In genomic region chr12:26072180-26072579, GRCm38 (mm10) we compare ENCODE assay signal across 8 mouse cellular contexts.
A peak's percentile ranks its signal among the peaks of the same experiment; 100 is the strongest.
DNase-seq lines count a peak whose midpoint lies in the region; ATAC-seq lines count a peak whose summit lies in the region.
"Had no signal": no experiment of that assay in that cellular context is flagged by ENCODE, and none has a peak within 500 bp of the region (broad histone marks: within the 10 kb centered on the region; RNA-seq: fewer than 3 reads in every experiment).

No protein-coding gene starts in this region.

- no peak for ATAC-seq in cerebellum, adult (ENCODE audit: insufficient number of reproducible peaks, low FRiP score, low TSS enrichment)
- 0 out of 2 replicates have a peak, but pooled peaks have one; percentile 31 for ATAC-seq in frontal cortex, adult (ENCODE audit: low TSS enrichment)
- ATAC-seq: hindbrain, embryonic 16.5 days; intestine, postnatal 0 days had no signal

- DNase-seq in cerebellum, postnatal 14 days: peak; percentile 40 to 59
- no peak for DNase-seq in frontal cortex, postnatal 36 days (ENCODE audit: low spot score in 2 of 2)
- DNase-seq in right cerebral cortex, adult 18-20 months: peak; percentile 28
- DNase-seq in right cerebral cortex, postnatal 25 days: no peak

Comparison
In these comparisons a context has a peak if more than half of its experiments do, and no peak if none do; other contexts are left out.
1. DNase-seq: peak in cerebellum, postnatal 14 days (2 of 2) and right cerebral cortex, adult 18-20 months (single experiment); none in frontal cortex, postnatal 36 days (0 of 2) and right cerebral cortex, postnatal 25 days (single experiment).